Mouse (Mus musculus): Measurements from ENCODE around the gene Ghdc. TPM values are rescaled to one million over a fixed set of nuclear protein-coding genes. Genes with fewer than 3 reads are reported as not detected.

Gene Ghdc
- total and polyA plus RNA-seq, 2 experiments from 2014 or later, result 4.4 to 7.3 TPM

GRCm38 (mm10) chr11:100784286-100784685 is 13.5 kb upstream of the Ghdc start:
- Histone ChIP-seq H3K4me2 (ENCODE audit: low read depth) (no peak overlapping the region), H3K4me3 (ENCODE audit: low read depth, low read length) (no peak overlapping the region), H3K27me3 (ENCODE audit: insufficient read depth, low read length) (no peaks in the 10 kb centered on the region), H3K27ac (ENCODE audit: low read depth, low read length) (no peak overlapping the region), H3K4me1 (ENCODE audit: insufficient read depth) (no peaks in the 10 kb centered on the region), H3K9me3 (ENCODE audit: low read length) (no peaks in the 10 kb centered on the region), H3K36me3 (ENCODE audit: insufficient read depth) (peaks cover 23% of the 10 kb centered on the region), H3K9ac (no peak overlapping the region)
- DNase-seq (no peak), ATAC-seq (no peak)
- 78% methylated on average over 8 of the region's 8 CpGs for WGBS
- TF ChIP-seq CTCF (IDR thresholded peaks at IDR 0.05; ENCODE audit: low read depth), result no peak

- ATAC-seq (no peak), DNase-seq (no peak)
- Histone ChIP-seq H3K9me3 (ENCODE audit: low read length) (no peaks in the 10 kb centered on the region), H3K4me2 (ENCODE audit: low read depth) (no peak overlapping the region), H3K36me3 (ENCODE audit: insufficient read depth) (peaks cover 17% of the 10 kb centered on the region), H3K4me3 (ENCODE audit: low read depth, low read length) (no peak overlapping the region), H3K27me3 (ENCODE audit: insufficient read depth, low read length) (no peaks in the 10 kb centered on the region), H3K27ac (ENCODE audit: low read depth, low read length) (no peak overlapping the region), H3K4me1 (ENCODE audit: insufficient read depth) (no peaks in the 10 kb centered on the region), H3K9ac (no peak overlapping the region)
- 89% methylated on average over 13 of the region's 13 CpGs for WGBS
- no peak for TF ChIP-seq CTCF (IDR thresholded peaks at IDR 0.05; ENCODE audit: low read depth)
Observed at GRCm38 (mm10) chr11:100782568-100782967, 11.8 kb upstream of the Ghdc start.

GRCm38 (mm10) chr11:100781763-100782475 is 11.2 kb upstream of the Ghdc start:
- ATAC-seq (no peak), DNase-seq (no peak)
- H3K9ac ChIP-seq, result no peak overlapping the region
- peaks cover 13% of the 10 kb centered on the region for H3K36me3 ChIP-seq (ENCODE audit: insufficient read depth)
- no peak overlapping the region for H3K27ac ChIP-seq (ENCODE audit: low read depth, low read length)
- no peaks in the 10 kb centered on the region for H3K27me3 ChIP-seq (ENCODE audit: insufficient read depth, low read length)
- H3K9me3 ChIP-seq (ENCODE audit: low read length), result no peaks in the 10 kb centered on the region
- H3K4me1 ChIP-seq (ENCODE audit: insufficient read depth), result no peaks in the 10 kb centered on the region
- WGBS, result 91% methylated on average over 15 of the region's 15 CpGs
- no peak for TF ChIP-seq CTCF (IDR thresholded peaks at IDR 0.05; ENCODE audit: low read depth)
- no peak overlapping the region for H3K4me2 ChIP-seq (ENCODE audit: low read depth)
- H3K4me3 ChIP-seq (ENCODE audit: low read depth, low read length), result no peak overlapping the region

DNA sequence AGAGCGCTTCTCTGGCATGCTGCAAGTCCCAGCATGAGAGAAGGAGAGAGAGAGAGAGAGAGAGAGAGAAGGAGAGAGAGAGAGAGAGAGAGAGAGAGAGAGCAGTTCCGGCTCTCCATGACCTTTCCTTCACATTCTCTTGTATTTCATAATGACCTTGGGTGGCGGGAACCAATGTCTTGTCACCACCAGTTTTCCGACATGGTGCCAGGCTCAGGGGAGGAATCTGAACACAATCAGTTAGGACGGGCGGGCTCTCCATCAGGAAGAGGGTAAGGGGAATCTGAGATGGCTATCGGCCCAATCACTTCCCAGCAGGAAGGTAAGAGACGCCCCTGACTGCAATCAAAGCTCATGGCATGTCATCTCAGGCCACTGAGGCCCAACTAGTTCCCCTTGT is 9.5 kb upstream of the Ghdc start:
- H3K9ac ChIP-seq, result no peak overlapping the region
- H3K36me3 ChIP-seq (ENCODE audit: insufficient read depth), result peaks cover 13% of the 10 kb centered on the region
- no peak overlapping the region for H3K27ac ChIP-seq (ENCODE audit: low read depth, low read length)
- no peaks in the 10 kb centered on the region for H3K4me1 ChIP-seq (ENCODE audit: insufficient read depth)
- H3K9me3 ChIP-seq (ENCODE audit: low read length), result no peaks in the 10 kb centered on the region
- H3K4me3 ChIP-seq (ENCODE audit: low read depth, low read length), result no peak overlapping the region
- no peak for ATAC-seq
- H3K27me3 ChIP-seq (ENCODE audit: insufficient read depth, low read length), result no peaks in the 10 kb centered on the region
- TF ChIP-seq CTCF (IDR thresholded peaks at IDR 0.05; ENCODE audit: low read depth), result no peak
- no peak for DNase-seq
- H3K4me2 ChIP-seq (ENCODE audit: low read depth), result no peak overlapping the region
- 78% methylated on average over 8 of the region's 8 CpGs for WGBS

DNA sequence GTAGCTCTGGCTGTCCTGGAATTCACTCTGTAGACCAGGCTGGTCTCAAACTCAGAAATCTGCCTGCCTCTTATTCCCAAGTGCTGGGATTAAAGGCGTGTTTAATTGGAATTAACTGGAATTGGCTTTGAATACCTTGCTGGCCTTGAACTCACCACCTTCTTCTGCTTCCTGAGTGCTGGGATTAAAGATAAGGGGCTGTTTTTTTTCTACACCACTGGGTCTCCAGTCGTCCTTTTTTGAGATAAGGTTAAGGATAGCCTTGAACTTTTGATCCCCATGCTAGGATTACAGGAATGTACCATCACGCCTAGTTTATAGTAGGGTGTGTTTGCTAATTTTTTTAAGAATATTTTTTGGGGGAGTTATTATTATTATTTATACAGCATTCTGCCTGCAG is 7.3 kb upstream of the Ghdc start:
- 80% methylated on average over 3 of the region's 3 CpGs for WGBS
- no peaks in the 10 kb centered on the region for H3K9me3 ChIP-seq (ENCODE audit: low read length)
- H3K4me1 ChIP-seq (ENCODE audit: insufficient read depth), result no peaks in the 10 kb centered on the region
- H3K36me3 ChIP-seq (ENCODE audit: insufficient read depth), result peaks cover 7% of the 10 kb centered on the region
- no peak for TF ChIP-seq CTCF (IDR thresholded peaks at IDR 0.05; ENCODE audit: low read depth)
- no peaks in the 10 kb centered on the region for H3K27me3 ChIP-seq (ENCODE audit: insufficient read depth, low read length)
- DNase-seq (no peak), ATAC-seq (no peak)
- H3K4me2 ChIP-seq (ENCODE audit: low read depth), result no peak overlapping the region
- no peak overlapping the region for H3K9ac ChIP-seq
- H3K27ac ChIP-seq (ENCODE audit: low read depth, low read length), result no peak overlapping the region
- H3K4me3 ChIP-seq (ENCODE audit: low read depth, low read length), result no peak overlapping the region

DNA sequence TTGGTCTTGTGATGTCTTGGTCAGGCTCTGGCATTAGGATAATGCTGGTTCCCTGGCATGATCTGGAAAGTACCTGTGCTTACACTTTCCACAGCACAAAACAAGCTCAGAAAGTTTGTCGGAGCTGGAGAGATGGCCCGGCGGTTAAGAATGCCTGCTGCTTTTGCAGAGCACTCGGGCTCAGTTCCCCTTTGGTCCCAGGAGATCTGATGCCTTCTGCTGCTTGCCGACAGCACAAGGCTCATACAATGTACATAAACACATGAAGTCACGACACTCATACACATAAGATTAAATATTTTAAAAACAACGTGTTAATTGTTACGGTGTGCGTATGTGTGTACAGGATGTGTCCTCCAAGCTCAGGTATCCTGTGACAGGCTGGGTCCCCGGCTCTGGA is 5.2 kb upstream of the Ghdc start:
- H3K9ac ChIP-seq, result no peak overlapping the region
- TF ChIP-seq CTCF (IDR thresholded peaks at IDR 0.05; ENCODE audit: low read depth), result no peak
- DNase-seq (no peak), ATAC-seq (no peak)
- H3K27ac ChIP-seq (ENCODE audit: low read depth, low read length), result no peak overlapping the region
- WGBS, result 88% methylated on average over 10 of the region's 10 CpGs
- H3K4me1 ChIP-seq (ENCODE audit: insufficient read depth), result 0 out of 2 replicates have a peak, but pooled peaks cover under 1% of the 10 kb centered on the region
- H3K27me3 ChIP-seq (ENCODE audit: insufficient read depth, low read length), result no peaks in the 10 kb centered on the region
- H3K4me3 ChIP-seq (ENCODE audit: low read depth, low read length), result no peak overlapping the region
- no peaks in the 10 kb centered on the region for H3K36me3 ChIP-seq (ENCODE audit: insufficient read depth)
- no peak overlapping the region for H3K4me2 ChIP-seq (ENCODE audit: low read depth)
- no peaks in the 10 kb centered on the region for H3K9me3 ChIP-seq (ENCODE audit: low read length)

- ATAC-seq, result no peak
- Histone ChIP-seq H3K9me3 (ENCODE audit: low read length) (no peaks in the 10 kb centered on the region), H3K9ac (no peak overlapping the region), H3K36me3 (ENCODE audit: insufficient read depth) (no peaks in the 10 kb centered on the region), H3K4me2 (ENCODE audit: low read depth) (no peak overlapping the region), H3K4me3 (ENCODE audit: low read depth, low read length) (no peak overlapping the region), H3K4me1 (ENCODE audit: insufficient read depth) (0 out of 2 replicates have a peak, but pooled peaks cover 3% of the 10 kb centered on the region), H3K27me3 (ENCODE audit: insufficient read depth, low read length) (no peaks in the 10 kb centered on the region), H3K27ac (ENCODE audit: low read depth, low read length) (no peak overlapping the region)
- DNase-seq, result no peak
- no peak for TF ChIP-seq CTCF (IDR thresholded peaks at IDR 0.05; ENCODE audit: low read depth)
- WGBS, result 78% methylated on average over 4 of the region's 4 CpGs
Observed at GRCm38 (mm10) chr11:100774261-100774660, 3.5 kb upstream of the Ghdc start.
